Mouse (Mus musculus) yolk sac, embryonic 10.5 days (tissue): ENCODE results near the gene Olfr1359.

Source experiments
- DNase-seq: peaks from one replicate; pipeline ENCODE4 v3.0.0-alpha.2; 2017; ENCODE audit warnings: low spot score

The Olfr1359 gene

DNA sequence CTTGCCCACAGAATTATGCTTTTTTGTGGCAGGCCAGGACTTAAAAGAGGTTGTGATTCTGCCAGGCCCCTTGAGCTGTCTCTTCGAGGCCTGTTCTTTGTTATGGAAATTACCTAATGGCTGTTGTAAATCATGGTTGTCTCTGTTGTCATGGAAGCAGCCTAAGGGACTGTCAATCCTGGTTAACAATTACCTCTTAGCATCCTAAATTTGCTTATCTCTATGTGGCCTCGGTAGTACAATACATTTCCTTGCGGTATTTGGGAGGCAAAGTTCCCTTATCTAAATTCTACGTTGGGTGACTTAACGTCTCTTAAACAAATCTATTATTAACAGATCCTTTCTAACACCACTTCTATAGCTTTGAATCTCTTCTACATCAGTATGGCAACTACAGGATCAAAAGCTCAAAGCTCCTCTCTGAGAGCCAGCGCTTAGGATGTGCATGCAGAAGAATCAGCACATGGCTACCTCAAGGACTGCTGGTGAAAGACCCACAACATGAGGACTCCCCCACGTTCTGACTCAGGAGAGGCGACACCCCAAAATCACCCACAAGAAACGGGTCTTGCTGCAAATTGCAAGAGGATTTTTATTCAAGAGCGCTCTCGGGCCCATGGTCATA is 30.1 kb downstream of the Olfr1359 start:
- peak; percentile 53 for DNase-seq

DNA sequence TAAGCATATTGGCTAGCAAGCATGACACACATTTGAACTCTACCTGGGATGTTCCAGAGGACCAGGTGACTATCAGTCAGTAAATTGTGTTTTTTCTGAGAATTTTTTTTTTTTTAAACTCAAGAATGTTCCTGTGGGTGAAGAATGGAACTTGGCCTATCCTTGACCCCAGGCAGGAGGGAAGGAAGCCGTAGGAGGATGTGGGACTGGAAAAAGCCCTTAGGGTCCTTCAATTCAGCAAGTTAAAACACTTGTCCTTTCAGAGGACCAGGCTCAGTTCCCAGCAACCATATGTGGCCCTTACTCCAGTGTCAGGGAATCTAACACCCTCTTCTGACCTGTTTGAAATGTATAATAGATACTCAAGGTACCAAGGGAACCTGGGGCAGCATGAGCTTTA is 31.6 kb downstream of the Olfr1359 start:
- no peak for DNase-seq

DNA sequence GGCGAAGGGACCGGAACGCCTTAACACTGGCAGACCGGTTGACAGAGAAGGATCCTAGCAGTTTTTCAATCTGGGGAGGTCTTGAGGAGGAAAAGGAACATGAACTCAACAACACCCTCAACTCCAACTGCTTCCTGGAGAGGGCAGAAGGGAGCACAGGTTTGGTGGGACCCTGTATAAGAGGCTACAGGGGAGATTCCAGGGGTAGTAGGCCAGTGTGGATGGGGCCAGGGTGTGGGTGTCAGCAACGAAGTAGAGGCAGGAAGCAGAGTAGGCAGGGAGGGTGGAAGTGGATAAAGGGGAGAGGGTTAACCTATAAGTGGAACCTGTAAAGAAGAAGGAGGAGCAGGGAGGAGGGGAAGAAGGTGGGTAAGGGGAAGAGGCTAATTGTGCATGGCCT is 35.6 kb downstream of the Olfr1359 start:
- DNase-seq: no peak

DNA sequence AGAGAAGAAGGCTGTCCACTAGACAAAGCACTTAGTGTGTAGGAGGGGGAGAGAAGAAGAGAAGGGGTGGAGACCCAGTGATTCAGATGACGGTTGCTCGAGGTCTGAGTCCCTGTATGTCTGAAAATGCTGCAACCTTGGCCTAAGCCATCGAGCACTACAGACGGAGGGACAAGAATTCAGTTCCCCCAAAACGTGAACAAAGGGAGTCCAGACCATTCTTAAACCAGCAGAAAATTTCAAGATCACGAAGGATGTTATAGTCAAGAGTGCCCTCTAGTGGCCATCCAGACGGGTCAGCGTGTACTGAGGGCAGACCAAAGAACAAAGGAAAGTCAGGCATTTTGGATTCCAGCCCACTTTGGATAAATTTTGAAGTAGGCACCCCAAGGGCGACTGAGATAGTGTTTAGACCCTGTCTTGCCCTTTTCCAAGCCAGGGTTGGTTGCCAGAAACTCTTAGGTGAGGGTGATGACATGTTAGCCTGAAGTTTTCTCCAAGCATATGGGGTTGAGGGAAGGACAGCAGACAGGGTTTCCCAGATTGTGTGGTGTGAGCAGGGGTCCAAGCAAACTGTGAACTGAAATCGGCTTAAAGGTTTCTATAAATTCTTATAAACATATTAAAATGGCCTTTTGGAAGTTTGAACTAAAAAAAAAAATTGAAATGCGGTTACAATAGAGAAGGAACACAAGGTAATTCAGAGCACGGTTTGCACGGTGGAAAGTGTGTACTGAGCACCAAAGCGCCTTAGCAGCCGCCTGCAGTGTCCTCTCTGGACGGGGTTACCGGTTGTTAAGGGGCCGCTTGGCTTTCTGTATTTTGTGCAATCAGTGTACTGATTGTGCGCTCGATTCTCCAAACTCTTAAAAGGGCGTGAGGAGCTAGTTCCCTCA is 36.3 kb downstream of the Olfr1359 start:
- peak; percentile 85 for DNase-seq

DNA sequence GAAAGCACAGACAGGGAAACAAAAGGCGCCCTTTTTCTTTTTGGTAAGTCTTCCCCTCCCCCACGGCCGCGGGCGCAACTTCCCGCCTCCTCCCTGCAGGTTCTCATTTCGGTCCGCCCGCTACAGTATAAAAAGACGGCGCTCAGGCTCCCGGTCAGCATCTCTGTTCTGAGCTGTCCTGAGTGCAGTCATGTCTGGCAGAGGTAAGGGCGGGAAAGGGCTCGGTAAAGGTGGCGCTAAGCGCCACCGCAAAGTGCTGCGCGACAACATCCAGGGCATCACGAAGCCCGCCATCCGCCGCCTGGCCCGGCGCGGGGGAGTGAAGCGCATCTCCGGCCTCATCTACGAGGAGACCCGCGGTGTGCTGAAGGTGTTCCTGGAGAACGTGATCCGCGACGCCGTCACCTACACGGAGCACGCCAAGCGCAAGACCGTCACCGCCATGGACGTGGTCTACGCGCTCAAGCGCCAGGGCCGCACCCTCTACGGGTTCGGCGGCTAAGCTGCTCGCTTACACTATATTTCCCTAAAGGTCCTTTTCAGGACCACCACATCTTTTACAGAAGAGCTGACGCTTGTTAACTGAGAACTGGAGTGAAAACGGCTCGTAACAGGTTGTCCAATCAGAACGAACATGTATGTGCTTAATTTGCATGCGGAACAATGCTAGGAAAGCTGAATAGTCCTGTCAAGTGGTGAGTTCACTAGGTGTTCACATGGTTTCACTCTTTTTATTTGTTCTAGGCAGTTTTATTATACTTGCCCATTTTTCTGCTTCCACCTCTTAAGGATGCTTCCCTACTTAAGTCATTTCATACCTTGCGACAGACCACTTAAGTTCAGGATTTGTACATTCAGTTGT is 37.2 kb downstream of the Olfr1359 start, which contains the start of gene Hist1h4j:
Hist1h4j (plus strand) TSS at position 159 of the 862 bp plus-strand sequence.
- peak; percentile 92 for DNase-seq

DNA sequence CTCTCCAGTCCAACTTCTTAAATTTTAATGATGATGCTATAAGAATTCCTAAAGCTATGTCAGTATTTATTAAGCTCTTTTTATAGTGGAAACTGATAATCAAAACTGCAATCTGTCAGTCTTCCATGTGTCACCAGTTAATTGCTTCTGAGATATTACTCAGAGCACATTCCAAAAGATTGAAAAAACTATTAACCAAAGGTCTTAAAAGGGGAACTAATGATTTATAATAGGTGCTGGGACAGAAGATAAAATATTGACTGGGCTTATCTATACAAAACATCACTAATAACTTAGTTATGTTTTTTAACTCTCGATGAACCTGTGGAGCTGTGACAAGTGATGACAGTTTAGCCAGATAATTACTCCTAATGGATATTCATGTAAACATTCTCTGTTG is 47.1 kb downstream of the Olfr1359 start:
- DNase-seq: no peak

DNA sequence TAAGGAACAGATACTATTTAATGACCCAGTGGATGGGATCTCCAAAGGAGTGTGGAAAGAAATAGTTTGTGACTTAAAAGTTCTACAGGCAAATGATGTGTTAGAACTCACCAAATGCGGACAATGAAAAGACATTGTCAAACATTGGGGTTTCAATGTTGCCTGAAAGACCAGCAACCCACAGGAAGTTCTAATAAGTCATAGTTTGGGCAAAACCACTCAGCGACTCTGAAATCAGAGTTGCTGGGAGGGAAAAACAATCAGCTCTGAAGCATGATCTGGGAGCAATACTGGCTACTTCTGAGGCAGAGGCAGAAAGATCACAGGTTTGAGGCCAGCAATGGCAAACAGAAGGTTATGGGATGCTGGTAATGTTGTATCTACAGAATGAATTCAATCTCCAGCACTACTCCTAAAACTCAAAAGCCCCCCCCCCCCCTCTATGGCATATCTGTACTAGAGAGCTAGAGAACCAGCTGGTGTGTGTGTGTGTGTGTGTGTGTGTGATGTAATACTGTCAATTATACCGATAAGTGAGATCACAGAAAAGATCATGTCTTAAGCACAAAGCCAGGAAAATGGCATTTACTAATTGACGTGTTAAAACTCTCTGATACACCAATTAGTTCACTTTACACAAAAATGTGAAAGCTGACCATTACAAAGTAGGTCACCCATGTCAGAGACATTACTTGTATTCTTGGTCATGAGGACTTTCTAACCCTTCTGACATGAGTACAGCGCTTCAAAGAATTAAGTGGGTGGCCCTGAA is 51.7 kb downstream of the Olfr1359 start:
- DNase-seq: peak; percentile 51

DNA sequence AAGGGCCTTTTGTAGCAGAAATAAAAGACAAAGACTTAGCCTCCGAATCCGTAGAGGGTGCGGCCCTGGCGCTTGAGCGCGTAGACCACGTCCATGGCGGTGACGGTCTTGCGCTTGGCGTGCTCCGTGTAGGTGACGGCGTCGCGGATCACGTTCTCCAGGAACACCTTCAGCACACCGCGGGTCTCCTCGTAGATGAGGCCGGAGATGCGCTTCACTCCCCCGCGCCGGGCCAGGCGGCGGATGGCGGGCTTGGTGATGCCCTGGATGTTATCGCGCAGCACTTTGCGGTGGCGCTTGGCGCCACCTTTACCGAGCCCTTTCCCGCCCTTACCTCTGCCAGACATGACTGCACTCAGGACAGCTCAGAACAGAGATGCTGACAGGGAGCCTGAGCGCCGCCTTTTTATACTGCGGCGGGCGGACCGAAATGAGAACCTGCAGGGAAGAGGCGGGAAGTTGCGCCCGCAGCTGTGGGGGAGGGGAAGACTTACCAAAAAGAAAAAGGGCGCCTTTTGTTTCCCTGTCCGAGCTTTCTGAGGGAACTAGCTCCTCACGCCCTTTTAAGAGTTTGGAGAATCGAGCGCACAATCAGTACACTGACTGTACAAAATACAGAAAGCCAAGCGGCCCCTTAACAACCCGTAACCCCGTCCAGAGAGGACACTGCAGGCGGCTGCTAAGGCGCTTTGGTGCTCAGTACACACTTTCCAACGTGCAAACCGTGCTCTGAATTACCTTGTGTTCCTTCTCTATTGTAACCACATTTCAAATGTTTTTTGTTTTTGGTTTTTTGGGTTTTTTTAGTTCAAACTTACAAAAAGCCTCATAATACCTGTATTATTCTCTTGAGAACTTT is 52.5 kb downstream of the Olfr1359 start, which contains the start of gene Hist1h4k:
Hist1h4k (minus strand) TSS at position 347 of the 859 bp plus-strand sequence.
- peak; percentile 94 for DNase-seq

DNA sequence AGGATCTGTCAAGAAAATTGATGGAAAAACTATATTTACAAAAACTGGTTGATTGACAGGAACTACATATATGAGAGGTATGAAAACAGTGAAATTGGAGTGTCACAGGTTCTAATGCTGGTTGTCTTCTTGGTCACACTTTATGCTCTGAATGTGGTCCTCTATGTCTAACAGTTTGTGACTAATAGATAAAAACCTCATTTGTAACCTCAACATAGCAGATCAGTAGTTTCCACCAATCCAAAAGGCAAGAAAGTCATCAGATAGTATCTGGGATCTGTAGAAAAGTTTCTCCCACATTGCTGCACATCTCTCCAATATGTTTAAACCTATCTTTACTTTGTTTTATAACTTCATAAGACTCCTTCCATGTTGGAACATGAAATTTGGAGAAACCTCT is 53.5 kb downstream of the Olfr1359 start:
- DNase-seq: no peak

DNA sequence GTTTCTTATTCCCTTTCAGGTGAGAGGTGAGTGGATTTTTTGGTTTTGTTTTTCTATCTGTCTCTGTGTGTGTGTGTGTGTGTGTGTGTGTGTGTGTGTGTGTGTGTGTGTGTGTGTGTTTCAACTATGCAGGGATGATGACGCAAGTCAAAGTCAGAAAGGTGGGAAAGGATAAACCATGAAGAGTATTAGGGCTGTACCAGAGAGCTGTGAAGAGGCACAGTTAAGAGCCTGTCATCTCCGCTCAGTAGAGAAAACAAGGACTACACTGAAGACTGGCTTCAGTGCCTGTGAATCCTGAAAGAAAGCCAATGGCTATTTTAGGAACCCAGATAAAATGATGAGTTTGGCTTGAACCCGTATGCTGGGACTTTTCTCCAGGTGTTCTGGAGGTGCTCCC is 53.9 kb downstream of the Olfr1359 start:
- DNase-seq: no peak

DNA sequence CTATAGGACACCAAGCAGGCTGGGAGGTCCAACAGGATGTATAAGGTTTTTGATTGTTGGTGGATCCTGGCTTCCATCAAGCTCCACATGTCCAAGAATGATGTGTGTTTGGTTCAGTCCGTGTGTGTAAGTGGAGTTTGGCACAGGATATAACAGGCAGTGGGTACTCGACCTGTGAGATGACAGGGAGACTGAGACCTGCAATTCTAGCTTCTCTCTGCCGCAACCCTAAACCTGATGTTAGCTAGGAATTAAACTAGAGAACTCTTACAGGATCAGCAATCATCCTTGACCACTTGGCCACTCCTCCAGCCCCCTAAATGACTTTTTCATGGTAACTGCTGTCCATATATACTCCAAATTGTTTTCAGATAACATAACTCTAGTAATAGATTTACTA is 54.4 kb downstream of the Olfr1359 start:
- DNase-seq: peak; percentile 20

DNA sequence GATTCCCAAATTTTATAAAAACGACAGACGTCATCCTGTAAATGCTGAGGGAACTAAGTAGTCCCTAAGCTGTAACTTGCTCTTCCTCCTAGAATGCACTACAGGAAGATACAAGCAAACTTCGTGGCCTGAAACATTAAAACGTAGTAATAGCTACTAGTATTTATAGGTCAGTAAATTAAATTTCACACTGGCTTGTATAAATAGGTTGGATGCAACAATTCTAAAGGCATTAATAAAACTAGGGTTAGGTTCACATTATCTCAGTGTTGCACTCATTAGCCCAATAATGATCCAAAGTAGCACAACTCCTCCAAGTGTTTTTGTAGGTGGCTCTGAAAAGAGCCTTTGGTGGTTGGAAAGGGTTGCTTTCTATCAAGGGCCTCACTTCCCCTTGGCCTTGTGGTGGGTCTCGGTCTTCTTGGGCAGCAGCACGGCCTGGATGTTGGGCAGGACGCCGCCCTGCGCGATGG is 55.2 kb downstream of the Olfr1359 start:
- DNase-seq: peak; percentile 51

DNA sequence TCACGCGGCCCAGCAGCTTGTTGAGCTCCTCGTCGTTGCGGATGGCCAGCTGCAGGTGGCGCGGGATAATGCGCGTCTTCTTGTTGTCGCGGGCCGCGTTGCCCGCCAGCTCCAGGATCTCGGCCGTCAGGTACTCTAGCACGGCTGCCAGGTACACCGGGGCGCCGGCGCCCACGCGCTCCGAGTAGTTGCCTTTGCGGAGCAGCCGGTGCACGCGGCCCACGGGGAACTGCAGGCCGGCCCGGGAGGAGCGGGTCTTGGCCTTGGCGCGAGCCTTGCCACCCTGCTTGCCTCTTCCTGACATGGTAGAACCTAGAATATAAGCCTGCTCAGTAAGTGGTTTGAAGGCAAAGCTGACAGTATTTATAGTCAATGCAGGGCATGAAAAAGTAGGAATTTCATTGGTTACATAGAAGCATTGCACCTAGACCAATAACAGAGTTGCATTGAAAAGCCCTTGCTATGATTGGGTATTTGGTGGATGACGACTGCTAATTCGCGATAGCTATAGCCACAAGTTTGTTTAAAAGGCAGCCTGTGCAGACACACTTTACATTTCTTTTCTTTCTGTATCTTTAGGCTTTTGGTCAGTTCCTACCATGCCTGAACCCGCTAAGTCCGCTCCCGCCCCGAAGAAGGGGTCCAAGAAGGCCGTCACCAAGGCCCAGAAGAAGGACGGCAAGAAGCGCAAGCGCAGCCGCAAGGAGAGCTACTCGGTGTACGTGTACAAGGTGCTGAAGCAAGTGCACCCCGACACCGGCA is 55.8 kb downstream of the Olfr1359 start, which contains the start of the genes Hist1h2ak and Hist1h2bn:
Hist1h2ak (minus strand) TSS at position 304 of the 762 bp plus-strand sequence.
Hist1h2bn (plus strand) TSS at position 600 of the 762 bp plus-strand sequence.
- DNase-seq: peak; percentile 92

DNA sequence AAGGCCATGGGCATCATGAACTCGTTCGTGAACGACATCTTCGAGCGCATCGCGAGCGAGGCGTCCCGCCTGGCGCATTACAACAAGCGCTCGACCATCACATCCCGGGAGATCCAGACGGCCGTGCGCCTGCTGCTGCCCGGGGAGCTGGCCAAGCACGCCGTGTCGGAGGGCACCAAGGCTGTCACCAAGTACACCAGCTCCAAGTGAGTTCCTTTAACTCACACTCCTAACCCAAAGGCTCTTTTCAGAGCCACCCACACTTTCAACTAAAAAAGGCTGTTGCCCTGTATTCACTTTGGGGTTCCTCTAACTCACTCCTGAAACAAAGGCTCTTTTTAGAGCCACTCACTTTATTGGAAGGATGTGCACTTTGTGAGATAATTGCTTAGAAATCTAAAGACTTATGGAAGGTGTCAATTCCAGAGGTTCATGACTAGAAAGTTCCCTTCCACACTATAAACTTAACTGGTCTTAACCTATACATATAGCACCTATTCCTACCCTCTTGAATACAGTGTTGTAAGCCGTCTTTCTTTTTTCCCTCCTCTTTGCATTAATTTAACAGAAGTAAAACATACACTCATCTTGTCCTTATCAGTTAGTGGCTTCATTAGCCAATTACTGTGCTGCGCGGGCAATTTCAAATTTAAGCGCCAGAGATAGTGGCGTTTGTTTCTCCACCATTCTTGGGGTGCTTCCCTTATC is 56.5 kb downstream of the Olfr1359 start:
- DNase-seq: peak; percentile 51

DNA sequence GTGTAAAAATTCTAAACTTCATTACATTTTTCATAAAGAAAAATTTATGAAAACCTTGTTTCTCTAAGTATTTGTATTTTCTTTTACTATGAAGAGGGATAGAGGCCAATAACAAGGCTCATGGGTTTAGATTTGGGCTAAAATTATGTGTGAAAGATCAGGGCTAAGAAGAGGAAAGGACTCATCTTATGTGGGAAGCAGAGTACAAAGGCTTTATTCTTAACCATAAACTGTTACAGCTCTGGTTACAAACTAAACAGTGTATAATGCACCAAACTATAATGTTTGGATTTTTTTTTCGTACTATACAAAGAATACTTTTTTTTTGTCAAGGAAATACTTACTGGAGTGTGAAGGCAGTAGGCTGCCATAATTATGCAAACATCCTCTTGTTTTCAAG is 57.8 kb downstream of the Olfr1359 start:
- no peak for DNase-seq
